Mouse (Mus musculus) stomach, embryonic 14.5 days (tissue): ENCODE data around the gene Gm2000. TPM values are rescaled to one million over a fixed set of nuclear protein-coding genes. Genes with fewer than 3 reads are reported as not detected.

Experiments used
- ATAC-seq: fragments of 200-750 bp; cut with Nextera tagmentation; 2 replicates; pipeline ENCODE4 v1.8.0; 2017; ENCODE audit warnings: low read depth, moderate TSS enrichment; ENCODE audit not compliant: insufficient number of reproducible peaks, insufficient read depth, low FRiP score
- H3K27ac ChIP-seq: fragments of 300-500 bp; sonication (generic); 2 replicates; pipeline ENCODE4 v1.5.1; 2014; ENCODE audit warnings: mild to moderate bottlenecking, low read length, moderate library complexity, mixed read lengths
- H3K27me3 ChIP-seq: fragments of 300-500 bp; sonication (generic); 2 replicates; pipeline ENCODE4 v1.6.1; 2014; ENCODE audit warnings: low read length, control low read depth, mixed read lengths; ENCODE audit not compliant: control insufficient read depth, insufficient read depth
- H3K36me3 ChIP-seq: fragments of 300-500 bp; sonication (generic); 2 replicates; pipeline ENCODE4 v1.6.1; 2014; ENCODE audit warnings: mild to moderate bottlenecking, control low read depth, low read length, moderate library complexity, mixed read lengths; ENCODE audit not compliant: control insufficient read depth, insufficient read depth
- H3K4me1 ChIP-seq: fragments of 300-500 bp; sonication (generic); 2 replicates; pipeline ENCODE4 v1.6.1; 2014; ENCODE audit warnings: low read length, control low read depth, mixed read lengths; ENCODE audit not compliant: control insufficient read depth, insufficient read depth
- H3K4me2 ChIP-seq: fragments of 300-500 bp; sonication (generic); replicated peaks from 2 replicates; pipeline ENCODE4 v1.6.1; 2014; ENCODE audit warnings: low read depth, low read length, control low read depth
- H3K4me3 ChIP-seq: fragments of 300-500 bp; sonication (generic); 2 replicates; pipeline ENCODE4 v1.5.1; 2014; ENCODE audit warnings: low read depth, low read length, control low read depth
- H3K9ac ChIP-seq: fragments of 300-500 bp; sonication (generic); replicated peaks from 2 replicates; pipeline ENCODE4 v1.6.1; 2014; ENCODE audit warnings: low read depth, mild to moderate bottlenecking, control low read depth, low read length, moderate library complexity, mixed read lengths
- H3K9me3 ChIP-seq: fragments of 300-500 bp; sonication (generic); 2 replicates; pipeline ENCODE4 v1.6.1; 2016; ENCODE audit warnings: low read depth, low read length, control low read depth; ENCODE audit not compliant: control insufficient read depth
- WGBS: fragments of 180-500 bp; shearing (Covaris S2); extraction: QIAGEN DNeasy Blood & Tissue Kit; methylation state at CpG from one replicate; pipeline ENCODE4 v1.1.7; 2014; 5-methylcytosine and 5-hydroxymethylcytosine counted together
- polyA plus RNA-seq: library from polyadenylated mRNA; unstranded; fragments of >200 nt; fragmentation: Nextera tagmentation; extraction: Ambion mirVana; gene quantifications from 2 replicates; pipeline ENCODE4 v1.2.1, GENCODE M21; 2014

Gene Gm2000
- 994 and 1,028 TPM in 2 replicates for polyA plus RNA-seq

GRCm38 (mm10) chr1:156365740-156366139, at the start of gene Gm2000:
Gene Gm2000, plus strand, starts transcription at chr1:156366040.
- 89% methylated on average over 8 of the region's 8 CpGs for WGBS
- Histone ChIP-seq H3K9me3 (no peaks in the 10 kb centered on the region), H3K27me3 (no peaks in the 10 kb centered on the region), H3K4me1 (no peaks in the 10 kb centered on the region), H3K4me3 (no peak within 1 kb of the TSS), H3K4me2 (no peak within 1 kb of the TSS), H3K36me3 (no peaks in the 10 kb centered on the region), H3K27ac (no peak within 1 kb of the TSS), H3K9ac (no peak within 1 kb of the TSS)
- no peak for ATAC-seq

GRCm38 (mm10) chr1:156323126-156323525, 42.7 kb upstream of the Gm2000 start:
- H3K27me3 ChIP-seq, result no peaks in the 10 kb centered on the region
- no peaks in the 10 kb centered on the region for H3K36me3 ChIP-seq
- 86% methylated on average over 9 of the region's 9 CpGs for WGBS
- H3K9ac ChIP-seq, result no peak overlapping the region
- no peaks in the 10 kb centered on the region for H3K9me3 ChIP-seq
- H3K4me2 ChIP-seq, result no peak overlapping the region
- no peak for ATAC-seq
- H3K4me3 ChIP-seq, result no peak overlapping the region
- H3K4me1 ChIP-seq, result no peaks in the 10 kb centered on the region
- H3K27ac ChIP-seq, result no peak overlapping the region

- Histone ChIP-seq H3K4me2 (no peak overlapping the region), H3K9ac (no peak overlapping the region), H3K36me3 (no peaks in the 10 kb centered on the region), H3K4me1 (no peaks in the 10 kb centered on the region), H3K4me3 (no peak overlapping the region), H3K27me3 (no peaks in the 10 kb centered on the region), H3K9me3 (no peaks in the 10 kb centered on the region), H3K27ac (no peak overlapping the region)
- ATAC-seq, result no peak
- 65% methylated on average over 4 of the region's 4 CpGs for WGBS
Observed at GRCm38 (mm10) chr1:156340847-156341246, 25.0 kb upstream of the Gm2000 start.

- Histone ChIP-seq H3K4me3 (no peak overlapping the region), H3K27ac (no peak overlapping the region), H3K27me3 (no peaks in the 10 kb centered on the region), H3K9me3 (no peaks in the 10 kb centered on the region), H3K36me3 (no peaks in the 10 kb centered on the region), H3K9ac (no peak overlapping the region), H3K4me2 (no peak overlapping the region), H3K4me1 (no peaks in the 10 kb centered on the region)
- ATAC-seq, result no peak
- WGBS, result 47% methylated on average over 4 of the region's 4 CpGs
Observed at GRCm38 (mm10) chr1:156344433-156344832, 21.4 kb upstream of the Gm2000 start.

GRCm38 (mm10) chr1:156345633-156346032, 20.2 kb upstream of the Gm2000 start:
- Histone ChIP-seq H3K4me1 (no peaks in the 10 kb centered on the region), H3K27ac (no peak overlapping the region), H3K4me2 (no peak overlapping the region), H3K4me3 (no peak overlapping the region), H3K27me3 (no peaks in the 10 kb centered on the region), H3K9ac (no peak overlapping the region), H3K36me3 (no peaks in the 10 kb centered on the region), H3K9me3 (no peaks in the 10 kb centered on the region)
- WGBS, result 85% methylated on average over 4 of the region's 4 CpGs
- ATAC-seq, result no peak

- no peak overlapping the region for H3K4me2 ChIP-seq
- no peak for ATAC-seq
- H3K9ac ChIP-seq, result no peak overlapping the region
- H3K27ac ChIP-seq, result no peak overlapping the region
- H3K4me1 ChIP-seq, result no peaks in the 10 kb centered on the region
- no peak overlapping the region for H3K4me3 ChIP-seq
- WGBS, result 74% methylated on average over 4 of the region's 4 CpGs
- no peaks in the 10 kb centered on the region for H3K36me3 ChIP-seq
- H3K9me3 ChIP-seq, result no peaks in the 10 kb centered on the region
- H3K27me3 ChIP-seq, result no peaks in the 10 kb centered on the region
Observed at GRCm38 (mm10) chr1:156349031-156349430, 16.8 kb upstream of the Gm2000 start.

GRCm38 (mm10) chr1:156350441-156350840, 15.4 kb upstream of the Gm2000 start:
- 72% methylated on average over 4 of the region's 4 CpGs for WGBS
- no peak for ATAC-seq

GRCm38 (mm10) chr1:156352466-156352865, 13.4 kb upstream of the Gm2000 start:
- WGBS, result 91% methylated on average over 2 of the region's 2 CpGs
- Histone ChIP-seq H3K4me1 (no peaks in the 10 kb centered on the region), H3K27me3 (no peaks in the 10 kb centered on the region), H3K4me3 (no peak overlapping the region), H3K9me3 (no peaks in the 10 kb centered on the region), H3K36me3 (no peaks in the 10 kb centered on the region), H3K27ac (no peak overlapping the region), H3K4me2 (no peak overlapping the region), H3K9ac (no peak overlapping the region)
- no peak for ATAC-seq

More at GRCm38 (mm10) chr1:156350441-156350840, 15.4 kb upstream of the Gm2000 start:
- Histone ChIP-seq H3K27ac (no peak overlapping the region), H3K4me2 (no peak overlapping the region), H3K36me3 (no peaks in the 10 kb centered on the region), H3K4me3 (no peak overlapping the region), H3K4me1 (no peaks in the 10 kb centered on the region), H3K9me3 (no peaks in the 10 kb centered on the region), H3K9ac (no peak overlapping the region), H3K27me3 (no peaks in the 10 kb centered on the region)

- H3K27ac ChIP-seq, result no peak overlapping the region
- no peaks in the 10 kb centered on the region for H3K36me3 ChIP-seq
- no peak overlapping the region for H3K9ac ChIP-seq
- no peaks in the 10 kb centered on the region for H3K27me3 ChIP-seq
- ATAC-seq, result no peak
- no peak overlapping the region for H3K4me3 ChIP-seq
- H3K4me1 ChIP-seq, result no peaks in the 10 kb centered on the region
- H3K9me3 ChIP-seq, result no peaks in the 10 kb centered on the region
- no peak overlapping the region for H3K4me2 ChIP-seq
- 86% methylated on average over 3 of the region's 3 CpGs for WGBS
Observed at GRCm38 (mm10) chr1:156381217-156381616, 15.4 kb downstream of the Gm2000 start.
